Mouse (Mus musculus): Measurements from ENCODE around the gene Ptcd2. TPM values are rescaled to one million over a fixed set of nuclear protein-coding genes. Genes with fewer than 3 reads are reported as not detected.

The Ptcd2 gene
- polyA plus RNA-seq, 1 experiment from 2014 or later, result 23.0 TPM

DNA sequence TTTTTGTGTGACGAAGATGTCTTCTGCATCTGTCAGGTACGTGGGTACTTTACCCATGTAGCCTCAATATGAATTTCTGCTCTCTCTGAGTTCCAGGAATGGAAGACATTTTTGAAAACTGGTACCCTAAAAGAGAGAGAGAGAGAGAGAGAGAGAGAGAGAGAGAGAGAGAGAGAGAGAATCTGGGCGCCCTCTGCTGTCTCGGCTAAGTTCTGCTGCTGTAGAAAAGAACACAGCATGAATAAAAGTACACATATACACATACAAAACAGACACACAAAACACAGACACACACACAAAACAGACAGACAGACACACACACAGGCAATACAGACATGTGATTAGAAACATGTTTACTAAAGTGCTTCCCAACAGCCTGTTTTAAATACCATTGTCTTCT lies 27.4 kb downstream of the Ptcd2 start:
- Histone ChIP-seq H3K27me3 (ENCODE audit: control insufficient read depth, insufficient read depth, low read depth, low read length) (no peaks in the 10 kb centered on the region), H3K4me2 (ENCODE audit: low read depth, low read length) (no peak overlapping the region)

GRCm38 (mm10) chr13:99316366-99316765 lies 28.1 kb downstream of the Ptcd2 start:
- Histone ChIP-seq H3K9ac (ENCODE audit: low read depth, low read length) (no peak overlapping the region), H3K4me1 (ENCODE audit: control insufficient read depth, low read depth, low read length) (no peaks in the 10 kb centered on the region), H3K27me3 (ENCODE audit: control insufficient read depth, insufficient read depth, low read depth, low read length) (no peaks in the 10 kb centered on the region), H3K9me3 (replicated peaks; ENCODE audit: control insufficient read depth, low read length) (no peaks in the 10 kb centered on the region), H3K27ac (ENCODE audit: low read length) (no peak overlapping the region), H3K4me3 (ENCODE audit: low read depth, low read length) (no peak overlapping the region), H3K4me2 (ENCODE audit: low read depth, low read length) (no peak overlapping the region), H3K36me3 (ENCODE audit: control insufficient read depth, insufficient read depth) (peaks cover 11% of the 10 kb centered on the region)
- no peak for ATAC-seq (ENCODE audit: low read depth)
- 62% methylated on average over 6 of the region's 6 CpGs for WGBS (ENCODE audit: insufficient replicate concordance)

More for the DNA sequence above, 27.4 kb downstream of the Ptcd2 start:
- ATAC-seq (ENCODE audit: low read depth), result no peak
- 48% methylated on average over 4 of the region's 4 CpGs for WGBS (ENCODE audit: insufficient replicate concordance)
- Histone ChIP-seq H3K9ac (ENCODE audit: low read depth, low read length) (no peak overlapping the region), H3K4me3 (ENCODE audit: low read depth, low read length) (no peak overlapping the region), H3K36me3 (ENCODE audit: control insufficient read depth, insufficient read depth) (peaks cover 11% of the 10 kb centered on the region), H3K4me1 (ENCODE audit: control insufficient read depth, low read depth, low read length) (no peaks in the 10 kb centered on the region), H3K9me3 (replicated peaks; ENCODE audit: control insufficient read depth, low read length) (no peaks in the 10 kb centered on the region), H3K27ac (ENCODE audit: low read length) (no peak overlapping the region)

DNA sequence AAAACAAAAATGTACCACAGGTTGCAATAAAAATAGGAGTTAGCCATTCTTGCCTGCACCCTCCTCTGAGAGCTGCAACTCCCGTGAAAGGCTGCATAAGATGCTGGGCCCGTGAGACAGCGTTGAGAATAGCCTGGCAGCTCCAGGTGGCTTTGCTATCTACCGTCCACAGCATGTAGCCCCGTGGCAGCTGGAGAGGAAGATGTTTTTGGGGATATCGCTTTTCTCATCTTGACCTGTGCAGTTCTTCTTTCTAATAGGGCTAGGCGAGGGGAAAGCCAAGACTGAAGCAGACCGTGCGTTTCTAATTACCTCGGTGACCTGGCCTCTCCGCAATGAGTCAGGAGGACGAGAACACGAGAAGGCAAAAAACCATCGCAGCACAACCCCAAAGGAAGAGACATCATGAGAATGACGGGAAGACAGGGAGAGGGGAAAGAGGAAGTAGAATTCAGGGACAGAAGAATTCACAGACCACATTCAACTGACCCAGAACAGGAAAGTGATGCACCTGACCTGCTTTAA lies 29.8 kb downstream of the Ptcd2 start:
- H3K27me3 ChIP-seq (ENCODE audit: control insufficient read depth, insufficient read depth, low read depth, low read length), result no peaks in the 10 kb centered on the region
- no peaks in the 10 kb centered on the region for H3K9me3 ChIP-seq (replicated peaks; ENCODE audit: control insufficient read depth, low read length)
- H3K9ac ChIP-seq (ENCODE audit: low read depth, low read length), result no peak overlapping the region
- no peak overlapping the region for H3K4me2 ChIP-seq (ENCODE audit: low read depth, low read length)
- no peak overlapping the region for H3K27ac ChIP-seq (ENCODE audit: low read length)
- 27% methylated on average over 15 of the region's 15 CpGs for WGBS (ENCODE audit: insufficient replicate concordance)
- no peak overlapping the region for H3K4me3 ChIP-seq (ENCODE audit: low read depth, low read length)
- no peak for ATAC-seq (ENCODE audit: low read depth)
- no peaks in the 10 kb centered on the region for H3K4me1 ChIP-seq (ENCODE audit: control insufficient read depth, low read depth, low read length)
- peaks cover 7% of the 10 kb centered on the region for H3K36me3 ChIP-seq (ENCODE audit: control insufficient read depth, insufficient read depth)

DNA sequence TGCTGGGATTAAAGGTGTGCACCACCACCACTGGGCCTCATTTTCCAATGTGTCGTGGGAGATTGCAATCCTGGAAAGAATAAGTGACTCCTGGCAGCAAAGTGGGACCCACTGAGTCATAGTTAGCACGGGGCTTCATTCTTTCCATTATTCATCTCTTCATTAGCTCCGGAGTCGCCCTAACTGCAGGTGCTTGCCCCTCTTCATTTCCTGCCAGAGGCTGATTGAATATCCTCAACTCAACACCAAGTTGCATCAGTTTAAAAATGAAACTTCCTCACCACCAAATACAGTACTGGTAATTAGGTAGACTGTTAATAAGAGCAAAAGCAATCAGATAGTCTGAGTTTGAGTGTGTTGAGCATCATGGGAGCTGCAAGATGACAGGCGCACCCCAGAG lies 30.4 kb downstream of the Ptcd2 start:
- Histone ChIP-seq H3K4me3 (ENCODE audit: low read depth, low read length) (no peak overlapping the region), H3K9me3 (replicated peaks; ENCODE audit: control insufficient read depth, low read length) (no peaks in the 10 kb centered on the region), H3K27ac (ENCODE audit: low read length) (no peak overlapping the region), H3K36me3 (ENCODE audit: control insufficient read depth, insufficient read depth) (peaks cover 2% of the 10 kb centered on the region; the same call in 1 of the 2 replicates), H3K4me1 (ENCODE audit: control insufficient read depth, low read depth, low read length) (no peaks in the 10 kb centered on the region), H3K4me2 (ENCODE audit: low read depth, low read length) (no peak overlapping the region), H3K27me3 (ENCODE audit: control insufficient read depth, insufficient read depth, low read depth, low read length) (no peaks in the 10 kb centered on the region), H3K9ac (ENCODE audit: low read depth, low read length) (no peak overlapping the region)
- ATAC-seq (ENCODE audit: low read depth), result no peak
- WGBS (ENCODE audit: insufficient replicate concordance), result 59% methylated on average over 5 of the region's 5 CpGs

DNA sequence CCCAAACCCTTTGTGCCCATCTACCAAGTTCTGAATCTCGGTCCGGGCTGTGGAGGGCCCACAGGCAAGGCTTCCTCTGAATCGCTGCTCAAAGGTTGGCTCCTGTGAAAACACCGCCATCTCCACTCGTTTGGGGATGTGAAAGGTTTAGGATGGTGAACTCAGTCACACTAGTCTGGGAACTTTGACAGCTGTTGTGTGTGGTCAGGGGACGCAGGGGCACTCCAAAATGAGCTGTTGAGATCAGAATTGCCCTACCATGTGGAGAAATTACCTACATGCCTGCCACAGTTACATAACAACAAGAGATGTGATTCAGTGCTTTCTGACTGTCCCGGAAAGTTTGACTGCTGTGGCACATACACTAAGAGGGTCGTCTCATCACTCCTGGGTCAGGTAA lies 36.1 kb downstream of the Ptcd2 start:
- 63% methylated on average over 8 of the region's 8 CpGs for WGBS (ENCODE audit: insufficient replicate concordance)
- no peaks in the 10 kb centered on the region for H3K36me3 ChIP-seq (ENCODE audit: control insufficient read depth, insufficient read depth)
- H3K4me3 ChIP-seq (ENCODE audit: low read depth, low read length), result no peak overlapping the region
- no peaks in the 10 kb centered on the region for H3K9me3 ChIP-seq (replicated peaks; ENCODE audit: control insufficient read depth, low read length)
- no peak overlapping the region for H3K9ac ChIP-seq (ENCODE audit: low read depth, low read length)
- no peak overlapping the region for H3K27ac ChIP-seq (ENCODE audit: low read length)
- H3K4me2 ChIP-seq (ENCODE audit: low read depth, low read length), result no peak overlapping the region
- H3K4me1 ChIP-seq (ENCODE audit: control insufficient read depth, low read depth, low read length), result no peaks in the 10 kb centered on the region
- ATAC-seq (ENCODE audit: low read depth), result no peak
- no peaks in the 10 kb centered on the region for H3K27me3 ChIP-seq (ENCODE audit: control insufficient read depth, insufficient read depth, low read depth, low read length)

DNA sequence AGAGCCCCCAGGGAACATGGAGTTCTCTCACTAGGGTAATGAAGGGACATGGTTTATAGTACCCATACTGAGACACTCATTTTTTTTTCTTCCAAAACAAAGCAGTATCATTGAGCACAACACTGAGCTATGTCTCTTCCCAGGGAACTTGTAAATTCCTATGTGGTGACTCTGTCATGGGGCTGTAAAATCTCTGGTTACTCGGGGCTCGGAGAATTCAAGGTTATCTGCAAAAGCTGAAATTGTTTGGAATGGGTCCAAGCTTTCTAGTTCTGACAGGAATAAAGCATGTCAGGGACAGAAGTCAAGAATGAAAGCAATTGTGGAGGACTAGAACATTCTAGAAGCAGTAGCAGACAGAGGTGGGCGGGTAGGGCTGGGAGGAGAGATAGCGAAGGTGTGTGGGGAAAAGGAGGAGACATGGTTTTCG lies 36.6 kb downstream of the Ptcd2 start:
- no peaks in the 10 kb centered on the region for H3K4me1 ChIP-seq (ENCODE audit: control insufficient read depth, low read depth, low read length)
- H3K9ac ChIP-seq (ENCODE audit: low read depth, low read length), result no peak overlapping the region
- no peak overlapping the region for H3K4me2 ChIP-seq (ENCODE audit: low read depth, low read length)
- H3K36me3 ChIP-seq (ENCODE audit: control insufficient read depth, insufficient read depth), result no peaks in the 10 kb centered on the region
- H3K9me3 ChIP-seq (replicated peaks; ENCODE audit: control insufficient read depth, low read length), result no peaks in the 10 kb centered on the region
- H3K4me3 ChIP-seq (ENCODE audit: low read depth, low read length), result no peak overlapping the region
- H3K27ac ChIP-seq (ENCODE audit: low read length), result no peak overlapping the region
- no peaks in the 10 kb centered on the region for H3K27me3 ChIP-seq (ENCODE audit: control insufficient read depth, insufficient read depth, low read depth, low read length)
- 56% methylated on average over 5 of the region's 5 CpGs for WGBS (ENCODE audit: insufficient replicate concordance)
- ATAC-seq (ENCODE audit: low read depth), result no peak

DNA sequence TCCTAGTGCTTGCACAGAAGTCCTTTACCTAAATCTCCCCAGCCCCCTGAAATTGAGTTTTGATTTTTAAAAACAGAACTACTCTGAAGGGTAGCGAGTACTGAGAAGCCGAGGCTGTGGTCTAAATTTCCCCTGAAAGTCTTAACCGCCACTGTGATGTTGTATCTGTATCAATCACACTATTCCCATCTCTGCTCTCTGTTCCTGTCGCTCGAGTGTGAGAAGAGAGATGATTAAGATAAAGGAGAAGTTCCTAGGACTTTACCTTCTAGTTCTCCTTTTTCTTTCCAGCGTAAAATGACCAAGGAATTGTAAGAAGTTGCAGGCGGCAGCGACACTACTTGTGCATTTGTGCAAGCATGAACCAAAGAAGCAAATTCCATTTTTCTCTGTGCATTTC lies 38.3 kb downstream of the Ptcd2 start:
- no peak overlapping the region for H3K27ac ChIP-seq (ENCODE audit: low read length)
- H3K4me1 ChIP-seq (ENCODE audit: control insufficient read depth, low read depth, low read length), result no peaks in the 10 kb centered on the region
- H3K4me2 ChIP-seq (ENCODE audit: low read depth, low read length), result no peak overlapping the region
- no peak overlapping the region for H3K9ac ChIP-seq (ENCODE audit: low read depth, low read length)
- no peaks in the 10 kb centered on the region for H3K9me3 ChIP-seq (replicated peaks; ENCODE audit: control insufficient read depth, low read length)
- 41% methylated on average over 8 of the region's 8 CpGs for WGBS (ENCODE audit: insufficient replicate concordance)
- ATAC-seq (ENCODE audit: low read depth), result no peak
- no peaks in the 10 kb centered on the region for H3K36me3 ChIP-seq (ENCODE audit: control insufficient read depth, insufficient read depth)
- H3K27me3 ChIP-seq (ENCODE audit: control insufficient read depth, insufficient read depth, low read depth, low read length), result no peaks in the 10 kb centered on the region
- no peak overlapping the region for H3K4me3 ChIP-seq (ENCODE audit: low read depth, low read length)

GRCm38 (mm10) chr13:99305186-99305585 lies 39.3 kb downstream of the Ptcd2 start:
- 58% methylated on average over 1 of the region's 1 CpGs for WGBS (ENCODE audit: insufficient replicate concordance)
- no peak overlapping the region for H3K27ac ChIP-seq (ENCODE audit: low read length)
- H3K4me1 ChIP-seq (ENCODE audit: control insufficient read depth, low read depth, low read length), result no peaks in the 10 kb centered on the region
- H3K27me3 ChIP-seq (ENCODE audit: control insufficient read depth, insufficient read depth, low read depth, low read length), result no peaks in the 10 kb centered on the region
- H3K9me3 ChIP-seq (replicated peaks; ENCODE audit: control insufficient read depth, low read length), result no peaks in the 10 kb centered on the region
- H3K4me3 ChIP-seq (ENCODE audit: low read depth, low read length), result no peak overlapping the region
- H3K36me3 ChIP-seq (ENCODE audit: control insufficient read depth, insufficient read depth), result no peaks in the 10 kb centered on the region
- no peak overlapping the region for H3K9ac ChIP-seq (ENCODE audit: low read depth, low read length)
- no peak for ATAC-seq (ENCODE audit: low read depth)
- H3K4me2 ChIP-seq (ENCODE audit: low read depth, low read length), result no peak overlapping the region

DNA sequence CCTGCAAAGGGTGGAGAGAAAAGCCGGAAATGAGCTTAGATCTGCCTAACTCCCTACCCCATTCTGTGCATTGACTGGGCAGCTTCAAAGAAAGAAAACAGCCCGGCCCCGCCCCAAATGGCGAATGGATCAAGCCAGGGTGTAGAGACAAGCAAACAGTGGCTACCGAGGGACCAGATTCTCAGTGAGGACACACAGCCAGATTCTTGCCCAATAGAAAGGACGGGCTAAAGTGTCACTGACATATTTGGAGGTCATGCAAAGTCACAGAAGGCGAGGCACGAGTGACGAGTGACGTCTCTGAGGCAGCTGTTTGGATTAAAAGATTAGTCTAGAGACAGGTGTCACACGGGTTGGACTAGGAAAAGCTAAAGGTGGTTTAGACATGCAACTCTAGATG lies 40.1 kb downstream of the Ptcd2 start:
- no peak overlapping the region for H3K27ac ChIP-seq (ENCODE audit: low read length)
- no peak overlapping the region for H3K4me2 ChIP-seq (ENCODE audit: low read depth, low read length)
- no peaks in the 10 kb centered on the region for H3K36me3 ChIP-seq (ENCODE audit: control insufficient read depth, insufficient read depth)
- H3K4me3 ChIP-seq (ENCODE audit: low read depth, low read length), result no peak overlapping the region
- WGBS (ENCODE audit: insufficient replicate concordance), result 61% methylated on average over 11 of the region's 11 CpGs
- H3K4me1 ChIP-seq (ENCODE audit: control insufficient read depth, low read depth, low read length), result no peaks in the 10 kb centered on the region
- no peak for ATAC-seq (ENCODE audit: low read depth)
- no peaks in the 10 kb centered on the region for H3K27me3 ChIP-seq (ENCODE audit: control insufficient read depth, insufficient read depth, low read depth, low read length)
- no peak overlapping the region for H3K9ac ChIP-seq (ENCODE audit: low read depth, low read length)
- H3K9me3 ChIP-seq (replicated peaks; ENCODE audit: control insufficient read depth, low read length), result no peaks in the 10 kb centered on the region
